Mouse (Mus musculus): ENCODE results near the gene Cntn4. TPM values are rescaled to one million over a fixed set of nuclear protein-coding genes. Genes with fewer than 3 reads are reported as not detected.

Gene Cntn4
- polyA plus RNA-seq, 1 experiment from 2014 or later, result 3.4 TPM

- H3K36me3 ChIP-seq, result no peaks in the 10 kb centered on the region
- 69% methylated on average over 1 of the region's 1 CpGs for WGBS
- no peak for ATAC-seq (ENCODE audit: low FRiP score, low read depth)
These were observed 1050.2 kb downstream of the Cntn4 start for GRCm38 (mm10) chr6:106727703-106728102.

GRCm38 (mm10) chr6:106729682-106730314 is 1052.3 kb downstream of the Cntn4 start:
- Histone ChIP-seq H3K27ac (replicated peaks) (no peak overlapping the region), H3K4me1 (no peaks in the 10 kb centered on the region), H3K36me3 (no peaks in the 10 kb centered on the region), H3K9ac (replicated peaks) (no peak overlapping the region), H3K4me3 (no peak overlapping the region), H3K27me3 (no peaks in the 10 kb centered on the region), H3K9me3 (no peaks in the 10 kb centered on the region), H3K4me2 (replicated peaks) (no peak overlapping the region)
- no peak for ATAC-seq (ENCODE audit: low FRiP score, low read depth)
- WGBS, result 83% methylated on average over 4 of the region's 4 CpGs

More at GRCm38 (mm10) chr6:106727703-106728102, 1050.2 kb downstream of the Cntn4 start:
- H3K9me3 ChIP-seq, result no peaks in the 10 kb centered on the region
- no peak overlapping the region for H3K4me3 ChIP-seq
- no peak overlapping the region for H3K4me2 ChIP-seq (replicated peaks)
- no peaks in the 10 kb centered on the region for H3K27me3 ChIP-seq
- no peaks in the 10 kb centered on the region for H3K4me1 ChIP-seq
- no peak overlapping the region for H3K27ac ChIP-seq (replicated peaks)
- no peak overlapping the region for H3K9ac ChIP-seq (replicated peaks)

- H3K4me3 ChIP-seq, result no peak overlapping the region
- WGBS, result 89% methylated on average over 4 of the region's 4 CpGs
- no peak overlapping the region for H3K4me2 ChIP-seq (replicated peaks)
- H3K27ac ChIP-seq (replicated peaks), result no peak overlapping the region
- H3K27me3 ChIP-seq, result no peaks in the 10 kb centered on the region
- H3K9ac ChIP-seq (replicated peaks), result no peak overlapping the region
- no peaks in the 10 kb centered on the region for H3K9me3 ChIP-seq
- H3K36me3 ChIP-seq, result no peaks in the 10 kb centered on the region
- no peaks in the 10 kb centered on the region for H3K4me1 ChIP-seq
- no peak for ATAC-seq (ENCODE audit: low FRiP score, low read depth)
These were observed 1055.1 kb downstream of the Cntn4 start for GRCm38 (mm10) chr6:106732563-106732962.

DNA sequence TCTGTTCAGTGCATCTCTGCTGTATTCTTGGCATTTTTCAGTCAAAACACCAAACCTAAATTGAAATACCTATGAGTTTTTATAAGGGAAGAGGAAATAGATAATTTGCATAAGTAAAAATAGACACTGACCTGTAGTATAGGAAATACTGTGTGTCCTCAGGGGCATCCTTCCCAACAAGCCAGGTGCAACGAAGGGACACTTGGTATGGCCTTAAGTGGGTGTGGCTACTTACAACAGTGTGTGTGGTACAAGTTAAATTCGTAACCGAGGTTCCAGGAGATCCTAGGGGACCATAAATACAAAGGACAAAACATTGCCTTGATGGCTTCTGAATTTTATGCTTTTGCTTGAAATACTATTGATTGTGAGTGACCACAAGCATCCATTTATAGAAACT is 1060.8 kb downstream of the Cntn4 start:
- Histone ChIP-seq H3K27ac (replicated peaks) (no peak overlapping the region), H3K4me1 (no peaks in the 10 kb centered on the region), H3K36me3 (no peaks in the 10 kb centered on the region), H3K4me2 (replicated peaks) (no peak overlapping the region), H3K9ac (replicated peaks) (no peak overlapping the region), H3K27me3 (no peaks in the 10 kb centered on the region), H3K4me3 (no peak overlapping the region), H3K9me3 (no peaks in the 10 kb centered on the region)
- WGBS, result 80% methylated on average over 3 of the region's 3 CpGs
- no peak for ATAC-seq (ENCODE audit: low FRiP score, low read depth)

DNA sequence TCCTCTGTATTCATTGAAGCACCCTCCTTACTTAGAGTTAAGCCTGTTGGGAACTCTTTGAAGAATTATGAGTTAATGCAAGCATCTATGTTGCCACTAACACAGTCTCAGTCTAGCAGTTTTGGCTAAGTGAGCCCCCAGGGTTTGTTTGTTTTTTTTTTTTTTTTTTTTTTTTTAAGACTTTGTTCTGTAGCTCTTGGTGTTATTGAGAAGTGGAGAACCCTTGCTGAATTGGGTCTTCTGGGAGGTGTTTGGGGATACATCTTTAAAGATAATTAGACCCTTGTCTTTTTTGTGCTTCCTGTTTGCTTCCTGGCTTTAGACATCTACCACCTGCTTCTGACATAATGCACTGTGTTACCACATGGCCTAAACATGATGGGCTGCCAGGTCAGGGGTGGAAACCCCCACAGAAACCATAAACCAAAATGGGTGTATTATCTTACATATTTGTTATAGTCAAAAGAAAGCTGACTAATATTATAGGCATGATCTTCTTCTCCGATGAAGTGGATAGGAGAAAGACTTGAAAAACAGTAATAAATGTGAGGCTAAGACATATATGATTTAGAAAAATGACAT is 1062.9 kb downstream of the Cntn4 start:
- H3K27me3 ChIP-seq, result no peaks in the 10 kb centered on the region
- no peak overlapping the region for H3K27ac ChIP-seq (replicated peaks)
- 92% methylated on average over 1 of the region's 1 CpGs for WGBS
- H3K4me3 ChIP-seq, result no peak overlapping the region
- no peaks in the 10 kb centered on the region for H3K36me3 ChIP-seq
- H3K4me1 ChIP-seq, result no peaks in the 10 kb centered on the region
- H3K9ac ChIP-seq (replicated peaks), result no peak overlapping the region
- ATAC-seq (ENCODE audit: low FRiP score, low read depth), result no peak
- no peaks in the 10 kb centered on the region for H3K9me3 ChIP-seq
- H3K4me2 ChIP-seq (replicated peaks), result no peak overlapping the region

DNA sequence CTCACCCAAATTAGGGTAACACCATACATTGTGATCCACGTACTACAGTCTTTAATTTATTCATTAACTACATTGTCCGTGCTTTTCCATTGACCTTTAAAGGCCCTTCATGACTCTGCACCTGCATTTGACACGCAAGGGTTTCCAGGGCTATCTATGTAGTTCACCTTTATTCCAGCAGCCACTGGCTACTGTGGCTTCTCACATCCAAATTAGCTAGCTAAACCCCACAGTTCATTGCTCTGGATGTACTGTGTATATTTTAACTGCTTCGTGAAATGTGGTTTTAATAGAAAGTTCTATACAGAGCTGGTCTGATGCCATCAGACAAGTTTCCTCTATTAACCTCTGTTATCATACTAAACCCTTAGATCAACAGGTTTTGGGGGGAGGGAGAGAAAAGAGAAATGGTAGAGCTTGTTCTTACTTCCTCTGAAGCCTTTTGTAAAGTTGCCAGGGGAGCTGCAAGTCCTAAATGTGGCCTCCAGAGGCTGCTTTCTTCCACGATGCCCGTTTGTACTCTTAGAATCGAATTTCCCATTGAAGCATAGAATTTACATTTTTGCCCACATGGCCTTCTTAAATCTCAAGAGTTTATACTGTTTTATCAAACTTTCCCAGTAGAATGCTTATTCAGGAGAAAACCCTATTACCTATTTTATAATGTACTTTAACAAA is 1066.2 kb downstream of the Cntn4 start:
- H3K4me2 ChIP-seq (replicated peaks), result no peak overlapping the region

DNA sequence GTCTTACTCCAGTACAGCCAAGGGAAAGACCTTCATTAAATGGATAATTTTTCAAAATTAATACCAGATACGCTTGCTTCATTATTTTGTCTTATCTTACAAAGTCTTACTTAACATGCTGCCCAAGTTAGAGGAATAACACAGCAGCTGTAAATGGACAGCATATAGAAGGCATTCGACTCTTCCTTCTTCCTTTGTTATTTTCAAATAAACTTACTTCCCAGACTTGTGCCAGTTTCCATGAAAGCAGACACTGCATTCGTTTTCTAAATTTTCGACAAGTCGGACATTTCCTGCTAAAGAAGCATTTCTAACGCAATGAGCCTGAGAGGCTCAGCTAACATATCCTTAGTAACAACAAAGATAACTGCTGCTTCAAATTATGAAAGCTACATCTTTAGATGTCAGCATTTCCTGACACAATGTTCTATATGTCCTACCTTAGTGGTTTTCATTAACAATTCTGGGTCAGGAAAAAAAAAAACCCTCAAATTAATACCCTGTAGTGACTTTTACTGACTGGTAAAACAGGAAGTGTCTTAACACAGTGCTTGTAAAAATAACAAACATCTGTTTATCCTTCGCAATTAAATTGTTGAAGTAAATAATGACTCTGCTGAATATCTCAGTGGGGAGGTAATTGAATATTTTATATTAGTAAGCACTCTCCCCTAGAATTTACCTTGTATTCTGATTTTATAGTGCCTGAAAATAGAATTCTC is 1068.4 kb downstream of the Cntn4 start:
- Histone ChIP-seq H3K4me3 (no peak overlapping the region), H3K27me3 (no peaks in the 10 kb centered on the region), H3K4me2 (replicated peaks) (no peak overlapping the region), H3K4me1 (no peaks in the 10 kb centered on the region), H3K27ac (replicated peaks) (no peak overlapping the region), H3K9ac (replicated peaks) (no peak overlapping the region), H3K36me3 (no peaks in the 10 kb centered on the region), H3K9me3 (no peaks in the 10 kb centered on the region)
- 86% methylated on average over 7 of the region's 7 CpGs for WGBS
- ATAC-seq (ENCODE audit: low FRiP score, low read depth), result no peak

More for the DNA sequence above, 1066.2 kb downstream of the Cntn4 start:
- 76% methylated on average over 7 of the region's 7 CpGs for WGBS
- H3K4me1 ChIP-seq, result no peaks in the 10 kb centered on the region
- no peaks in the 10 kb centered on the region for H3K9me3 ChIP-seq
- H3K27ac ChIP-seq (replicated peaks), result no peak overlapping the region
- H3K9ac ChIP-seq (replicated peaks), result no peak overlapping the region
- H3K4me3 ChIP-seq, result no peak overlapping the region
- ATAC-seq (ENCODE audit: low FRiP score, low read depth), result no peak
- H3K36me3 ChIP-seq, result no peaks in the 10 kb centered on the region
- no peaks in the 10 kb centered on the region for H3K27me3 ChIP-seq

- Histone ChIP-seq H3K4me1 (no peaks in the 10 kb centered on the region), H3K27me3 (no peaks in the 10 kb centered on the region), H3K4me3 (no peak overlapping the region), H3K4me2 (replicated peaks) (no peak overlapping the region), H3K27ac (replicated peaks) (no peak overlapping the region), H3K9ac (replicated peaks) (no peak overlapping the region), H3K36me3 (no peaks in the 10 kb centered on the region), H3K9me3 (no peaks in the 10 kb centered on the region)
- ATAC-seq (ENCODE audit: low FRiP score, low read depth), result no peak
- 94% methylated on average over 5 of the region's 5 CpGs for WGBS
These were observed 1069.8 kb downstream of the Cntn4 start for GRCm38 (mm10) chr6:106747251-106747650.

GRCm38 (mm10) chr6:106747804-106748203 is 1070.3 kb downstream of the Cntn4 start:
- Histone ChIP-seq H3K27me3 (no peaks in the 10 kb centered on the region), H3K36me3 (no peaks in the 10 kb centered on the region), H3K4me1 (no peaks in the 10 kb centered on the region), H3K9ac (replicated peaks) (no peak overlapping the region), H3K9me3 (no peaks in the 10 kb centered on the region), H3K4me3 (no peak overlapping the region), H3K4me2 (replicated peaks) (no peak overlapping the region), H3K27ac (replicated peaks) (no peak overlapping the region)
- WGBS, result 87% methylated on average over 3 of the region's 3 CpGs
- ATAC-seq (ENCODE audit: low FRiP score, low read depth), result no peak
